Mouse (Mus musculus) activated CD4-positive, CD25-positive, alpha-beta regulatory T cell, adult 4 months (primary cell): ENCODE measurements around the gene Iqcd. TPM values are rescaled to one million over a fixed set of nuclear protein-coding genes. Genes with fewer than 3 reads are reported as not detected.

Experiments
- ATAC-seq: one replicate; pipeline ENCODE4 v1.8.0; 2017
- polyA plus RNA-seq, 2 experiments: library from polyadenylated mRNA; unstranded; fragments of 100-300 nt; shearing (Covaris generic); gene quantifications; one replicate each; pipeline ENCODE4 v1.2.1; 2017

Gene Iqcd
- polyA plus RNA-seq, 2 experiments from 2014 or later, result 0.41 to 0.70 TPM

DNA sequence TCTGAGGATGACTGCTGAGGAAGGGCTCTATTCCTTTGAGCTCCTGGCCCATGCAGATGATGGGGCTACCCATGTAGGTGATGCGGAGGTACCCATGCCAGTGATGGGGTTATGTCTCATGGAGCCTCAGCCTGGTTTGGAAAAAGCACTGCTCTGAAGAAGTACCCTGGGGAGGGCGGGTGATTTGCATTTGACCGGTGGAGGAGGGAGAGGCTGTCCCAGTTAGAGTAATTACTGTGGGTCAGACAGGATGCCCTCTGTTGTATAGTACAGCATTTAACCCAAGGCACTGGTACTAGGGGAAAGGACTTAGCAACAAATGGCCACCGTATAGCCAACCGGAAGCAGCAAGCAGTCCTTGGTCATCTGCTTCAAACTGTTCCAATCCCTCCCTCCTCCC lies 46.0 kb downstream of the Iqcd start:
- no peak for ATAC-seq

GRCm38 (mm10) chr5:120635633-120636032 lies 46.8 kb downstream of the Iqcd start:
- ATAC-seq, result no peak

DNA sequence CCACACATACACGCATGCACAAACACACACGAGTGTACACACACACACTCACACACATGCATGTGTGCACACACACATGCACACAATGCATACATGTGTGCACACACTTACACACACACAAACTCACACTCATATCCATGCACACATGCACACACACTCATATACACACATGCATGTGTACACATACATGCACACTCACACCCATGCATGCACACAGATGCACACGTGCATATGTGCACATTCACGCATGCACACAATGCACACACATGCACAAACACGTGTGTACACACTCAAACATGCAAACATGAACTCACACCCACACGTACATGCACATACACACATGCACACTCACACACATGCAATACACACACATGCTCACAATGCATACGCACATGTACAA lies 51.3 kb downstream of the Iqcd start:
- no peak for ATAC-seq

DNA sequence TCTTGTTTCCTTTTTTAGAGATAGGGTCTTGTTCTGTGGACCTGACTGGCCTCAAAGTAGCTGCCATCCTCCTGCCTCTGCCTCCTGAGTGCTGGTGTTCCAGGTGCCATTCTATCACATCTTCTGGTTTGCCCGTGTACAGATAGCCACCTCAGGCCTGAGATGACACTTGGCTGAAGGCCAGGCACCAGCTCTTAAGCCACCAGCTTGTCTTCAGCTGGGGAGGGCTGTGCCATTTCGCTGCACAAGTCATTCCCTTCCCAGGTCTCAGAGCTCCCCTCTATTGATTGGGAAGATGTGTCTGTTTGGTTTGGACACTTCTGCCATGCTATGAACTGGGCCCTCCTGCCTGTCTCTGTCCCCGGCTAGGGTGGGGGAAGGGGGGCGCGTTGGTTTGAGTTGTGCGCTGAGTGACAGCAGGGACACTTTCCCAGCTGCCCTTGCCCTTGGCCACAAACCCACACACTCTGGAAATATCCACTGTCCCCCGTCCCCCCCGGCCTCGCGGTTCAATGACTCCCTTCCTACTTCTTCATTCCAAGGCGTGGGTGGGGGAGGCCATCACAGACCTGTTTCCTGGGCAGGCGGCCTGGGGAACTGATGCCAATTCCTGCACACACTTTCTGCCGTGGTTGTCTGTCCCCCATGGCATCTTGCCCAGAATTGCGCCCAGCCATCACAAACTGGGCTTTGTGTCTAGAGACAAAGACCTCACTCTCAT lies 54.7 kb downstream of the Iqcd start:
- ATAC-seq, result no peak

DNA sequence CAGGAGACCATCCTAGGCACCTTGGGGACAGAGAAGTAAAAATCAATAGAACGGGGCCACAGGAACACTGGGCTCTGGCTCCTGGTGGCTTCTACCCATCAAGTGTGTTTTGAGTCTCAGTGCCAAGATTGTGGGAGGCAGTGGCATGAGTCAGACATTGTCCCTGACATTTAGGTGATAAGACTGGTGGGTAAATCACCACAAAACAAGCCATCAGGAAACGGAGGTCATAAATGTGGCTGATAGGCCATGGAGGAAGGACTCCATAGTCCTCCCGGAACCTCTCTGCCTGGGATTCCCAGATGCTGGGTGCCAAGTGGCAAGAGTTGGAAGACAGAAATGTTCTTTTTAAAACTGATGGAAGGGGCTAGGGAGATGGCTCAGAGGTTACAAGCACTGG lies 55.4 kb downstream of the Iqcd start:
- ATAC-seq, result no peak

DNA sequence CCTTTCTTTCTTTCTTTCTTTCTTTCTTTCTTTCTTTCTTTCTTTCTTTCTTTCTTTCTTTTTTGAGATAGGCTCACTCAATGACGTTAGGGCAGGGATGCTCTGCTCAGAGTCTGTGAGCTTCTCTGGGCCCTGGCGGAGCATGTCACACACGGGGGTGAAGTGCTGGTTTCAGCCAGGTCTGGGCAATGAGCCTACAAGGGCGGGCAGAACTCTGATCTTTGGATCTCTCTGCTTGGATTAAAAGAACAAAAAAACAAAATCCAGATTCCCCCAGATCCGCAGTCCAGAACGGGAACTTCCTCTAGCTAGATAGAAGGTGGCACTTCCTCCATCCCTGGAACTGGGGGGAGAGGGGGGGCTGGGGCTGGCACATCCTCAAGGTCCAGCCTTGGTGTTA lies 57.0 kb downstream of the Iqcd start:
- ATAC-seq, result no peak

DNA sequence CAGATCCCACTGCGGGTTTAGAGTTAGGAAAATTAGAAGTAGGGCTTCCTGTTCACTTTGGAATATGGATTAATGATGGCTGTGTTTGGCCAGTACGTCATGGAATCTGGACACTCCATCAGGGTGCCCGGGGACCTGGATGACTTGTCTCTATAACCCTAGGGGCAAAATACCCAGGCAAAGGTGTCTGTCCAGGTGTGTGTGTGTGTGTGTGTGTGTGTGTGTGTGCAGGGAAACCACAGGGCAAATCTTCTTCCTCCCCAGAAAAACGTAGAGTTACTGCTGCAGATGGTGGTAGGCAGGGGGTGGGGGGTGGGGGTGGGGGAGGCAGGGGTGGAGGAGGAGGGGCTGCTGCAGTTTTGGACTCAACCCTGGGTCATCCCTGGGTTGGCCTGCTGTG lies 58.5 kb downstream of the Iqcd start:
- no peak for ATAC-seq

DNA sequence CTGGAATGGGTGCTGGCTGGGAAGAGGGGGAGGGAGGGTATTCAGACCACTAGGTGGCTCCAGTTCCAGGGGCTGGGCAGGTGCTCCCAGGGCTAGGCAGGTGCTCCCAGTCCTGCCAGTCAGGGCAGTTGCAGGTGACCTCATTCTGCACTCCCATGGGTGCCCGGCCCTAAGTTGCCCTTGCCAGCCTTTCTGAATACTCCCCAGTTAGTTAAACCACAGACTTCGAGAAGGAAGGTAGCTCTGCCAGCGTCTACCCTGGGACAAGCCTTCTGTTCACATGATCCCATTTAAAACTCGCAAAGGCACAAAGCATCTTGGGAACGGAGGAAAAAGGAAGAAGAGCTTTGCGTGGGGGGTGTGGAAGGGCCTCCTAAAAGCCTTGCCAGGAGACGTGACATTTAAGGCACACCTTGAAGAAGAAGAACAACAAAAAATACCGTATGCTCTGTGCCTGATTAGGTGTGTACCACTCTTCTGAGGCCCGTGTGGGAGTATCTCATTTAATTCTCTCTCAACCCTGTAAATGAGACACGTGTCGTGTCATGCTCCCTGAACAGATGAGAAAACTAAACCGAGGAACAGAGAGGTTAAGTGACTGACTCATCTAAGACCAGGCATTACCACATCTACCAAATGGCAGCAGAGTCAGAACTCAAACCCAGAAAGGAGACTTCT lies 59.1 kb downstream of the Iqcd start:
- peak; percentile 32 for ATAC-seq

DNA sequence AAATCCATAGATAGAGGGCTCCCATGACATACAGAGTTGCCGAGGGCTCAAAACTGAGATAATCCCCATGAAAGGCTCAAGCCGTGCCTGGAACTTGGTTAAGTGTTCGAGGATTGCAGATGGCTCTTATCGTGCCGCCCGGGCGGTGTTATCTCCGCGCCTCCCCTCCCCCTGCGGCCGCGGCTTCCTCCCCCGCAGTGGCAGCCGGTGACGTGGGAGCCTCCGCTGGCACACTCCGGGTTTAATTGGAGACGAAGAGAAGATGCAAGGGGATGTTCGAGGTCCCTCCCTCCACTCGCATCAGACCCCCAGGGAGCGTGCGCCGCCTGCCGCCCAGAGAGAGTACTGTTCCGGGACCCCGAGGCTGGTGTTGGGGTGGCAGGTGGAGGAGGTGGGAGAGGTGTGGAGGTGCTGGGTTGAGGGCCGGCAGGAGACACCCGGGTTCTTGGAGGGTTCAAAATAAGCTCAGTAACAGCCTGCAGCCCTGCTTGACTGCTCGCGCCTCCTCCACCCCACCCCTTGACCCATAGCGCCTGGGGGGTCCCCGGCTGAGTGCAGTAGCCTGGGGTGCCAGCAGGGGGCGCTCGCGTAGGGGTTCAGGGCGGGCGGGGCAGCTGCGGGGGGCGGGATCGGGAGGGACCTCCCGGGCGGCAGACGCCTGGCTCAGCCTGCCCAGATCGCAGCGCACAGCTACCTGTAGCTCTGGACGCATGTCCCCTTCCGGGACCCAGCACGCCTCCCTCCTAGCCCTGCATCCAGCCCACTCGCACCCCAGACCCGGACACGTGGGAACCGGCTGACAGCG lies 60.0 kb downstream of the Iqcd start, which contains the start of gene Rasal1:
Rasal1 (plus strand) TSS at position 244 of the 805 bp plus-strand sequence.
- peak; percentile 91 for ATAC-seq

GRCm38 (mm10) chr5:120649374-120649933 lies 60.6 kb downstream of the Iqcd start:
- ATAC-seq, result no peak

- no peak for ATAC-seq
Observed at GRCm38 (mm10) chr5:120649938-120650337, 61.1 kb downstream of the Iqcd start.

- no peak for ATAC-seq
Observed at GRCm38 (mm10) chr5:120651230-120651629, 62.4 kb downstream of the Iqcd start.

DNA sequence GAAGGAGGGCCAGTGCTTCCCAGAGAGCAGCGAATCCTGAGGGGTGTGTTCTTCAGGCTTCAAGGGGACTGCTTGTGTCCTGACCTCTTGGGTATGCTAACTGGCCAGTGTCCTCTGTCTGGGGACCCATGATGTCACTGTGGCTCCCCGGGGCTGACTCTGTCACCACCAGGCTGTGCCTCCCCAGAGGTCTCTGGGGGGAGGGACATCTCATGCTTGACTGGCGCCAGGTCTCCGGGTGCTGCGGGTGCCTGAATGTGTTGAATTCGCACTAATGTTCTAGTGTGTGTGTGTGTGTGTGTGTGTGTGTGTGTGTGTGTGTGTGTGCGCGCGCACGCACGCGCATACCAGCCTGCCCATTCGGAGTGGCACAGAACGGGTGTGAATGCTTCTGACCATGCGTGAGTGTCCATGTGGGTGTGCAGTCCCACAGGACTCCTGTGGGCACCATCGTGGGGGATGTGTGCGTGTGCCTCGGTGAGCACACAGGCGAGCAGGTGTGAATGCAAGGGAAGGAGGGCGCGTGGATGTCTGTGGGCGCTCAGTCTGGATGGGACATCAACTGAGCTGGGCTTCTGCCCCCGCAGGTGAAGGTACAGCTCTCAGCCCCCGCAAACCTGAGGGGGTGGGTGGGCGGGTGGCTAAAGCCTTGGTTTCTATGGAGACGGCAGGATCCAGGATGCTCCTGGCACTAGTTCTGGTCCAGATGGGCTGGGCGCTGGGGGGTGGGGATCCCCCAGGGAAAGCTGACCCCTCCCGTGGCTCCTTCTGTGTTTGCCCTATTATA lies 64.3 kb downstream of the Iqcd start:
- no peak for ATAC-seq

GRCm38 (mm10) chr5:120653873-120654272 lies 65.1 kb downstream of the Iqcd start:
- no peak for ATAC-seq

DNA sequence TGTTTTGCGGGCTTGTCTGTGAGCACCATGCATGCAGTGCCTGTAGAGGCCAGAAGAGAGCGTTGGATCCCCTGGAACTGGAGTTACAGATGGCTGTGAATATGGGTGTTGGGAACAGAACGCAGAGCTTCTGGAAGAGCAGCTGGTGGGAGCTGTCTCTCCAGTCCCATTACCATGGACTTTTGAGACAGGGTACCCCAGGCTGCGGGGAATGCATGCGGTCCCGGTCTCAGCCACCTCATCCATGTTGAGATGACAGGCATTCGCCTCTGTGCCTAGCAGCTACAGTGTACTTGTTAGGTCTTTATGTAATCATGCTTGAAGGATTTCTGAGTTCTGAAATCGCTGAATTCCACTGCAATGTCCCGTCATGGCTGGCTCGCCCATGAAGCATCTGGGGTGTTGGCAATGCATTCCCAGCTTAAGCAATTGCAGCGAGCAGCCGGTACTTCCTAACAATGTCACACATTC lies 67.5 kb downstream of the Iqcd start:
- no peak for ATAC-seq

Other genes starting within 250 kb of the Iqcd start
- gene Lhx5, start 157.3 kb upstream of the Iqcd start, polyA plus RNA-seq, result not detected
- gene Sdsl, start 116.2 kb upstream of the Iqcd start, polyA plus RNA-seq, result not detected
- gene Sds, start 112.5 kb upstream of the Iqcd start, polyA plus RNA-seq, result not detected
- 1 to 10 TPM; 3.8 to 4.7 TPM for gene Plbd2, start 85.4 kb upstream of the Iqcd start, polyA plus RNA-seq
- 1 to 10 TPM; 4.7 to 7.2 TPM for gene Slc8b1, start 77.8 kb upstream of the Iqcd start, polyA plus RNA-seq
- 10 to 100 TPM; 10.9 to 13.0 TPM for gene Tpcn1, start 343 bp upstream of the Iqcd start, polyA plus RNA-seq
- gene Rita1, start 23.6 kb downstream of the Iqcd start, polyA plus RNA-seq, result 1 to 10 TPM; 1.1 to 2.4 TPM
- 10 to 100 TPM; 11.7 to 18.4 TPM for gene Ddx54, start 23.7 kb downstream of the Iqcd start, polyA plus RNA-seq
- gene Cfap73, start 45.2 kb downstream of the Iqcd start, polyA plus RNA-seq, result not detected
- 10 to 100 TPM in 1 of 2 experiments, 1 to 10 TPM in 1; 7.6 to 11.4 TPM for gene Rasal1, start 59.8 kb downstream of the Iqcd start, polyA plus RNA-seq
- gene Dtx1, start 122.9 kb downstream of the Iqcd start, polyA plus RNA-seq, result 10 to 100 TPM; 45.6 to 48.2 TPM
- 1 to 10 TPM; 1.9 to 2.5 TPM for gene Oas2, start 160.8 kb downstream of the Iqcd start, polyA plus RNA-seq
- 10 to 100 TPM; 11.4 to 25.1 TPM for gene Oas3, start 188.6 kb downstream of the Iqcd start, polyA plus RNA-seq
- not detected for gene Oas1e, start 206.5 kb downstream of the Iqcd start, polyA plus RNA-seq
- 10 to 100 TPM; 11.2 to 14.4 TPM for gene Oas1c, start 223.5 kb downstream of the Iqcd start, polyA plus RNA-seq